Mouse (Mus musculus) stomach, postnatal 0 days (tissue): ENCODE data around the gene 2300002M23Rik. TPM values are rescaled to one million over a fixed set of nuclear protein-coding genes. Genes with fewer than 3 reads are reported as not detected.

Experiments used
- ATAC-seq: fragments of 200-750 bp; cut with Nextera tagmentation; 2 replicates; pipeline ENCODE4 v1.8.0; 2017; ENCODE audit not compliant: low FRiP score, low TSS enrichment
- DNase-seq: peaks from one replicate; pipeline ENCODE4 v3.0.0-alpha.2; 2016; ENCODE audit warnings: low spot score
- H3K27ac ChIP-seq: fragments of 300-500 bp; sonication (generic); replicated peaks from 2 replicates; pipeline ENCODE4 v1.5.1; 2014; ENCODE audit warnings: mild to moderate bottlenecking, control low read depth
- H3K27me3 ChIP-seq: fragments of 300-500 bp; sonication (generic); 2 replicates; pipeline ENCODE4 v1.6.1; 2014; ENCODE audit warnings: low read length; ENCODE audit not compliant: control insufficient read depth, insufficient read depth
- H3K36me3 ChIP-seq: fragments of 300-500 bp; sonication (generic); 2 replicates; pipeline ENCODE4 v1.6.1; 2014; ENCODE audit warnings: low read length, mixed read lengths; ENCODE audit not compliant: control insufficient read depth, insufficient read depth
- H3K4me1 ChIP-seq: fragments of 300-500 bp; sonication (generic); replicated peaks from 2 replicates; pipeline ENCODE4 v1.6.1; 2014; ENCODE audit warnings: antibody characterized with exemption; ENCODE audit not compliant: control insufficient read depth, insufficient read depth
- H3K4me2 ChIP-seq: fragments of 300-500 bp; sonication (generic); replicated peaks from 2 replicates; pipeline ENCODE4 v1.6.1; 2014; ENCODE audit warnings: low read depth, mild to moderate bottlenecking, control low read depth, moderate library complexity
- H3K4me3 ChIP-seq: fragments of 300-500 bp; sonication (generic); 2 replicates; pipeline ENCODE4 v1.5.1; 2014; ENCODE audit warnings: low read depth, low read length, control low read depth
- H3K9ac ChIP-seq: fragments of 300-500 bp; sonication (generic); 2 replicates; pipeline ENCODE4 v1.6.1; 2014; ENCODE audit warnings: mild to moderate bottlenecking, low read length, control low read depth, mixed read lengths
- H3K9me3 ChIP-seq: fragments of 300-500 bp; sonication (generic); 2 replicates; pipeline ENCODE4 v1.6.1; 2016; ENCODE audit warnings: low read length; ENCODE audit not compliant: control insufficient read depth
- CTCF ChIP-seq: IDR thresholded peaks from 2 replicates; pipeline ENCODE4 v1.5.1; 2016; ENCODE audit warnings: antibody characterized with exemption, low read depth, mild to moderate bottlenecking, moderate library complexity
- EP300 ChIP-seq: optimal IDR thresholded peaks from 2 replicates; pipeline ENCODE3; 2016; ENCODE audit warnings: antibody characterized with exemption
- WGBS: fragments of 180-500 bp; shearing (Covaris S2); extraction: QIAGEN DNeasy Blood & Tissue Kit; methylation state at CpG from one replicate; pipeline ENCODE4 v1.1.7; 2014; 5-methylcytosine and 5-hydroxymethylcytosine counted together
- polyA plus RNA-seq: library from polyadenylated mRNA; unstranded; fragments of >200 nt; fragmentation: Nextera tagmentation; extraction: Ambion mirVana; gene quantifications from 2 replicates; pipeline ENCODE4 v1.2.1, GENCODE M21; 2015

2300002M23Rik gene
- polyA plus RNA-seq, 1 experiment from 2014 or later, result 234 TPM

GRCm38 (mm10) chr17:35601249-35601648 lies 34.0 kb downstream of the 2300002M23Rik start, which contains the start of gene Sfta2:
Gene Sfta2 (plus strand): TSS chr17:35601549.
- H3K27ac ChIP-seq, result peak within 1 kb of the TSS; percentile 45; the same call in 1 of the 2 replicates
- no peaks in the 10 kb centered on the region for H3K27me3 ChIP-seq
- H3K4me1 ChIP-seq, result no peaks in the 10 kb centered on the region
- no peaks in the 10 kb centered on the region for H3K36me3 ChIP-seq
- no peak within 1 kb of the TSS for H3K9ac ChIP-seq
- TF ChIP-seq CTCF (no peak), EP300 (no peak)
- DNase-seq, result no peak
- 36% methylated on average over 2 of the region's 2 CpGs for WGBS
- no peak for ATAC-seq
- H3K9me3 ChIP-seq, result no peaks in the 10 kb centered on the region
- no peak within 1 kb of the TSS for H3K4me3 ChIP-seq
- H3K4me2 ChIP-seq, result no peak within 1 kb of the TSS; the same call in 1 of the 2 replicates

GRCm38 (mm10) chr17:35601736-35602354 lies 34.6 kb downstream of the 2300002M23Rik start:
- WGBS, result 28% methylated on average over 8 of the region's 8 CpGs
- Histone ChIP-seq H3K27ac (no peak overlapping the region), H3K27me3 (no peaks in the 10 kb centered on the region), H3K36me3 (no peaks in the 10 kb centered on the region), H3K4me2 (no peak overlapping the region; the same call in 1 of the 2 replicates), H3K9me3 (no peaks in the 10 kb centered on the region), H3K4me1 (no peaks in the 10 kb centered on the region), H3K4me3 (no peak overlapping the region), H3K9ac (no peak overlapping the region)
- ATAC-seq (peak; percentile 80), DNase-seq (peak; percentile 69)
- TF ChIP-seq EP300 (no peak), CTCF (no peak)

DNA sequence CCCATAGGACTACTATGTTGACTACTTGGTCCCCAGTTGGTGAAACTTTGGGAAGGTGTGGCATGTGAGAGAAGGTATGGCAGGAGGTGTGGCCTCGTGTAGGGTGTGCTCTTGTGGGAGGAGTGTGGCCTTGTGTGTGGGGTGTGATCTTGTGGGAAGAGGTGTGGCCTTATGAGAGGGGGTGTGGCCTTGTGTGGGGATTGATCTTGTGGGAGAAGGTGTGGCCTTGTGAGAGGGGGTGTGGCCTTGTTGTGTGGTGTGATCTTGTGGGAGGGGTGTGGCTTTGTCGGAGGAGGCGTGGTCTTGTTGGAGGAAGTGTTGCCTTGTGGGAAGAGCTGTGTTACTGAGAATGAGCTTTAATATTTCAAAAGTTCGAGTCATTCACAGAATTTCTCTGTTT lies 49.9 kb downstream of the 2300002M23Rik start:
- Histone ChIP-seq H3K9me3 (no peaks in the 10 kb centered on the region; the same call in 1 of the 2 replicates), H3K36me3 (no peaks in the 10 kb centered on the region), H3K9ac (no peak overlapping the region), H3K27me3 (no peaks in the 10 kb centered on the region), H3K27ac (no peak overlapping the region), H3K4me1 (no peaks in the 10 kb centered on the region), H3K4me3 (no peak overlapping the region), H3K4me2 (no peak overlapping the region)
- 68% methylated on average over 4 of the region's 4 CpGs for WGBS
- TF ChIP-seq EP300, result no peak
- TF ChIP-seq CTCF, result no peak
- peak; percentile 87 for ATAC-seq
- peak; percentile 43 for DNase-seq

Other genes with a start within 250 kb of the 2300002M23Rik start
- gene H2-Q1, start 247.0 kb upstream of the 2300002M23Rik start, polyA plus RNA-seq, result not detected in 2 replicates
- gene H2-Q2, start 225.2 kb upstream of the 2300002M23Rik start, polyA plus RNA-seq, result 1.2 and 1.6 TPM in 2 replicates
- 2.7 and 3.3 TPM in 2 replicates for gene H2-Q4, start 187.8 kb upstream of the 2300002M23Rik start, polyA plus RNA-seq
- 0.22 and 0.35 TPM in 2 replicates for gene H2-Q6, start 142.6 kb upstream of the 2300002M23Rik start, polyA plus RNA-seq
- 0.96 and 1.2 TPM in 2 replicates for gene H2-Q7, start 128.3 kb upstream of the 2300002M23Rik start, polyA plus RNA-seq
- 0.99 and 1.4 TPM in 2 replicates for gene H2-Q10, start 97.4 kb upstream of the 2300002M23Rik start, polyA plus RNA-seq
- not detected in 2 replicates for gene Pou5f1, start 61.4 kb upstream of the 2300002M23Rik start, polyA plus RNA-seq
- 32.7 and 34.5 TPM in 2 replicates for gene Tcf19, start 50.6 kb upstream of the 2300002M23Rik start, polyA plus RNA-seq
- gene Cchcr1, start 50.4 kb upstream of the 2300002M23Rik start, polyA plus RNA-seq, result 7.1 and 7.4 TPM in 2 replicates
- 66.1 and 66.8 TPM in 2 replicates for gene Psors1c2, start 34.2 kb upstream of the 2300002M23Rik start, polyA plus RNA-seq
- gene Cdsn, start 15.3 kb upstream of the 2300002M23Rik start, polyA plus RNA-seq, result 106 and 139 TPM in 2 replicates
- 7.6 and 8.6 TPM in 2 replicates for gene Sfta2, start 34.1 kb downstream of the 2300002M23Rik start, polyA plus RNA-seq
- gene Gm9573, start 59.2 kb downstream of the 2300002M23Rik start, polyA plus RNA-seq, result 2.6 and 3.9 TPM in 2 replicates
- gene Mucl3, start 76.2 kb downstream of the 2300002M23Rik start, polyA plus RNA-seq, result 768 and 930 TPM in 2 replicates
- gene Vars2, start 100.1 kb downstream of the 2300002M23Rik start, polyA plus RNA-seq, result 10.3 and 10.6 TPM in 2 replicates
- 20.7 and 20.8 TPM in 2 replicates for gene Gtf2h4, start 106.3 kb downstream of the 2300002M23Rik start, polyA plus RNA-seq
- 50.8 TPM in 2 replicates for gene Ddr1, start 137.2 kb downstream of the 2300002M23Rik start, polyA plus RNA-seq